Mouse (Mus musculus): ENCODE measurements around the gene Gm3625. TPM values are rescaled to one million over a fixed set of nuclear protein-coding genes. Genes with fewer than 3 reads are reported as not detected.
"Not testable (repeated sequence)": the region's sequence is repeated elsewhere in the genome, so short reads cannot be mapped to it uniquely, and the experiment has no call there.

The Gm3625 gene
- polyA plus RNA-seq, 1 experiment from 2014 or later = not detected

DNA sequence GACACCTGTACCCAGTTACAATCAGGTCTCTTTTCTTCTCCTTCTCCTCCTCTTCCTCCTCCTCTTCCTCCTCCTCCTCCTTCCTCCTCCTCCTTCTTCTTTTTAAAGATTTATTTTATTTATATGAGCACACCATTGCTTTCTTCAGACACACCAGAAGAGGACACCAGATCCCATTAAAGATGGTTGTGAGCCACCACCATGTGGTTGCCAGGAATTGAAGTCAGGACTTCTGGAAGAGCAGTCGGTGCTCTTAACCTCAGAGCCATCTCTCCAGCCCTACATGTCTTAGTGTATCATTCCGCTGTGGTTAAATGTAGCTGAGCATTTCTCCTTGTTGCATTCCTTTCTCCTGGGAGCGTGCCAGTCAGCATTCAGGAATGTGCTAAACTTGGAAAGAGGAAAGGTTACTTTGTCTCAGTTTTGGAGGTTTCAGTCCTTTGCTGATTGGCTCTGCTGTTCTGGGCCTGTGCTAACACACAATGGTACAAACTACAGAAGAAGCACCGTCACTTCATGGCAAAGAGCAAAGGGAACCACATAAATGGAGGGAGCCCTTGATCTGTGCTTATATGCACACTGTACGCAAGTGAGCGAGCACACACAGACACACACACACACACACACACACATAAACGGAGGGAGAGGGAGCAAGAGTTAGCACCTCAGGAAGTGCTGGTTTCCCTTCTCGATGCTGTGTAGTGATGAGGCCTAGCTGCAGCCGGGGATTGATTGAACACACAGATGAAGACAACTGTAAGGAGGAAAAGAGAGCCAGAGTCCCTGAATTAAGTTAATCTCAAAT lies 34.0 kb downstream of the Gm3625 start:
- peak; percentile 28; the same call in 1 of the 2 replicates for ATAC-seq
- H3K9me3 ChIP-seq (ENCODE audit: control insufficient read depth, low read length) = no peaks in the 10 kb centered on the region
- no peak overlapping the region for H3K4me2 ChIP-seq (ENCODE audit: low read depth, low read length)
- H3K27me3 ChIP-seq (replicated peaks; ENCODE audit: control insufficient read depth, insufficient read depth, low read length) = no peaks in the 10 kb centered on the region
- H3K36me3 ChIP-seq (ENCODE audit: control insufficient read depth, insufficient read depth, low read length) = no peaks in the 10 kb centered on the region
- no peak overlapping the region for H3K9ac ChIP-seq (ENCODE audit: low read depth, low read length)
- peak overlapping the region; percentile 31; the same call in 1 of the 2 replicates for H3K27ac ChIP-seq (ENCODE audit: low read length)
- H3K4me3 ChIP-seq (ENCODE audit: low read length) = no peak overlapping the region
- no peaks in the 10 kb centered on the region for H3K4me1 ChIP-seq (ENCODE audit: control insufficient read depth, insufficient read depth, low read length)
- WGBS = 61% methylated on average over 9 of the region's 9 CpGs

GRCm38 (mm10) chr12:4558013-4558412 lies 34.7 kb downstream of the Gm3625 start:
- no peak overlapping the region for H3K4me2 ChIP-seq (ENCODE audit: low read depth, low read length)
- no peaks in the 10 kb centered on the region for H3K36me3 ChIP-seq (ENCODE audit: control insufficient read depth, insufficient read depth, low read length)
- H3K27me3 ChIP-seq (replicated peaks; ENCODE audit: control insufficient read depth, insufficient read depth, low read length) = no peaks in the 10 kb centered on the region
- no peaks in the 10 kb centered on the region for H3K4me1 ChIP-seq (ENCODE audit: control insufficient read depth, insufficient read depth, low read length)
- no peak overlapping the region for H3K4me3 ChIP-seq (ENCODE audit: low read length)
- no peak overlapping the region for H3K9ac ChIP-seq (ENCODE audit: low read depth, low read length)
- ATAC-seq = no peak
- no peak overlapping the region for H3K27ac ChIP-seq (ENCODE audit: low read length)
- H3K9me3 ChIP-seq (ENCODE audit: control insufficient read depth, low read length) = no peaks in the 10 kb centered on the region
- WGBS = 93% methylated on average over 3 of the region's 3 CpGs

DNA sequence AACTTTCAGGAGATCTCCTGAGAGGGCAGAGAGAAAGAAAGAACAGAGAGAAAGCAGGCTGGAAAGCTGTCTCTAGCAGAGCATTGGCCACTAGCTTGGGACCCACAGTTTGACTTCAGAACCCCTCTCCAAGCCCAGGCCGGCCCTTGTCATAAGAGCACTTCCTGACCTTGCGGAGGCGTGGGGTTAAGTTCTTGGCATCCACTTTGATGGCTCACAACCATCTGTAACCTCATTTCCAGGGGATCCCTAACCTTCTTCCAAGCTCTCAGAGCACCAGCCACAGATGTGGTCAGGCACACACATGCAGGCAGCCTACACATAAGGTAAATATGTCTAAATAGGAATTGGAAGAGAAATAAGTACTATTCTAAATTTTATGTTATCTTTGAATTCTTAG lies 35.3 kb downstream of the Gm3625 start:
- Histone ChIP-seq H3K27me3 (replicated peaks; ENCODE audit: control insufficient read depth, insufficient read depth, low read length) (no peaks in the 10 kb centered on the region), H3K27ac (ENCODE audit: low read length) (no peak overlapping the region), H3K4me3 (ENCODE audit: low read length) (no peak overlapping the region), H3K4me2 (ENCODE audit: low read depth, low read length) (no peak overlapping the region), H3K4me1 (ENCODE audit: control insufficient read depth, insufficient read depth, low read length) (no peaks in the 10 kb centered on the region), H3K36me3 (ENCODE audit: control insufficient read depth, insufficient read depth, low read length) (no peaks in the 10 kb centered on the region), H3K9me3 (ENCODE audit: control insufficient read depth, low read length) (no peaks in the 10 kb centered on the region), H3K9ac (ENCODE audit: low read depth, low read length) (no peak overlapping the region)
- 70% methylated on average over 3 of the region's 3 CpGs for WGBS
- ATAC-seq = no peak

DNA sequence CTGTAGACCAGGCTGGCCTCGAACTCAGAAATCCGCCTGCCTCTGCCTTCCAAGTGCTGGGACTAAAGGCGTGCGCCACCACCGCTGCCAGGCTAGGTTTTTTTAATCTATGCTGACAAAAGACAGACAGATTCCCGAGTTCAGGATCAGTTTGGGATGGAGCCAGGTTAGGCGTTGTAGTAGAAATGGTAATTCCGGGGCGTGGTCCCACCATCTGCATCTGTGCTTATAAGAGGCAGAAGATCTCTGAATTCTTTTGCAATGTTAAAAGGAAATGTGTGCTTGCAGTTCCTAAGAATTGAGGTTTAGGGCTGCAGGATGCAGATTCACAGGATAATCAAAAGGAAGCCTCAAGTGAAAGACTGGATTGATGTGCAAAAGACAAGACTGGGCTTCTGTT lies 35.8 kb downstream of the Gm3625 start:
- Histone ChIP-seq H3K4me3 (ENCODE audit: low read length) (no peak overlapping the region), H3K36me3 (ENCODE audit: control insufficient read depth, insufficient read depth, low read length) (no peaks in the 10 kb centered on the region), H3K4me1 (ENCODE audit: control insufficient read depth, insufficient read depth, low read length) (no peaks in the 10 kb centered on the region), H3K9ac (ENCODE audit: low read depth, low read length) (no peak overlapping the region), H3K27ac (ENCODE audit: low read length) (no peak overlapping the region), H3K4me2 (ENCODE audit: low read depth, low read length) (no peak overlapping the region), H3K27me3 (replicated peaks; ENCODE audit: control insufficient read depth, insufficient read depth, low read length) (no peaks in the 10 kb centered on the region), H3K9me3 (ENCODE audit: control insufficient read depth, low read length) (no peaks in the 10 kb centered on the region)
- no peak for ATAC-seq
- 83% methylated on average over 9 of the region's 9 CpGs for WGBS

DNA sequence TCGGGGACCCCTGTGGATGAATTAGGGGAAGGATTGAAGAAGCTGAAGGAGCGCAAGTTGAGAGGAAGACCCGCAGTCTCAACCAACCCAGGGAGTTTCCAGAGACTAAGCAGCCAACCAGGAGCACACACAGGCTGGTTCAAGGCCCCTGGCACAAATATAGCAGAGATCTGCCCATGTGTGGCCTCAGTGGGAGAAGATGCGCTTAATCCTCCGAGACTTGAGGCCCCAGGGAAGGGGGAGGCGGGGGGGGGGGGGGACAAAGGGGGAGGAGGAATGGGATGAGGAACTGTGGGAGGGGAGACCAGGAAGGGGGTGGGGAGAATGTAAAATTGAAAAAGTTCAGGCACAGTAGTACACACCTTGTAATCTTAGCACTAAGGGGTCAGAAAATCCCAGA lies 37.3 kb downstream of the Gm3625 start:
- H3K4me2 ChIP-seq (ENCODE audit: low read depth, low read length) = no peak overlapping the region
- no peaks in the 10 kb centered on the region for H3K9me3 ChIP-seq (ENCODE audit: control insufficient read depth, low read length)
- WGBS = 85% methylated on average over 5 of the region's 6 CpGs
- no peak overlapping the region for H3K9ac ChIP-seq (ENCODE audit: low read depth, low read length)
- H3K36me3 ChIP-seq (ENCODE audit: control insufficient read depth, insufficient read depth, low read length) = no peaks in the 10 kb centered on the region
- no peak for ATAC-seq
- H3K4me3 ChIP-seq (ENCODE audit: low read length) = no peak overlapping the region
- H3K27ac ChIP-seq (ENCODE audit: low read length) = no peak overlapping the region
- no peaks in the 10 kb centered on the region for H3K27me3 ChIP-seq (replicated peaks; ENCODE audit: control insufficient read depth, insufficient read depth, low read length)
- H3K4me1 ChIP-seq (ENCODE audit: control insufficient read depth, insufficient read depth, low read length) = no peaks in the 10 kb centered on the region

GRCm38 (mm10) chr12:4553704-4554103 lies 39.0 kb downstream of the Gm3625 start:
- H3K27me3 ChIP-seq (replicated peaks; ENCODE audit: control insufficient read depth, insufficient read depth, low read length); H3K9me3 ChIP-seq (ENCODE audit: control insufficient read depth, low read length); ATAC-seq; H3K36me3 ChIP-seq (ENCODE audit: control insufficient read depth, insufficient read depth, low read length); H3K4me3 ChIP-seq (ENCODE audit: low read length); H3K4me1 ChIP-seq (ENCODE audit: control insufficient read depth, insufficient read depth, low read length); H3K9ac ChIP-seq (ENCODE audit: low read depth, low read length); H3K4me2 ChIP-seq (ENCODE audit: low read depth, low read length); H3K27ac ChIP-seq (ENCODE audit: low read length): not testable (repeated sequence)
- WGBS = 70% methylated on average over 3 of the region's 3 CpGs

DNA sequence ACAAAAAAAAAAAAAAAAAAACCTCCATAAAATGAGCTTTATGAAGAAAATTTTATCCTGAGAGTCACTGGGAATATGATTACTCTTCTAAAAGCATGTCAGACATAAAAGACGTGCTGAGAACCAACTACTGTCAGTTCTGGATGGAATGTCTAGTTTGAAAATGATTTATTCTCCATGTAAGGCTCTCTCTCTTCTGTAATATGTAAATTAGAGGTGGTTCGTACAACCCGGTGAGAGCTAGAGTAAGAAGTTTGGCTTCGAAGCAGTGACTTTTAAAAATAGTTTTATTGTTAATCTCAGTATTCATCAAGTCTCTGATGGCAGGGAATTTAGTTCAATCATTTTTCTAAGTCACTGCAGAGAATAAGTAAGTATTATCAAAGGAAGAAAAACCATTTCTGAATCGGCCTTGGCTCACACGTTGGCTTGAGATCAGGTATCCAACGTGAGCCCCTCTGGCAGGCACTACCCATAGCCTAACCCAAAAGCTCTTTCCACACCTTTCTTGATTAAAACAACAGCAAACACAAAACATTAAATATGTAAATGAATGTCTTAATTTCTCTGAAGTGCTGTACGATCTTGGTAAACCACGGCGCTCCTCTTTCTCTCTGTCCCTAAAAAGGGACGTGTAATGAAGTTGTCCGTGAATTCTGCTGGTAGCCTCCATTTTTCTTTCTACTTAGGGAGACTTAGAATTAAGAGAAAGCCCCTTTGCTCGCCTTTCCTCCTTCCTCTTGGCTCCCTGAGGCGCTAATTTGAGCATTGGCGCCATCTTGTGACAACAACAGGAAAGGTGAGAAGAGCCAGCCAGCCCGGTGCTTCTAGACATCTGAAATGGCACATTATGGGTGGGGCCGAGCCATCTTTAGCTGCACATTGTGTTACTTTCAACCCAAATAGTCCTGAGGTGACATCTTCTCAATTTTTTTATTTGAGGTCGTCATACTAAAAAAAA lies 44.4 kb downstream of the Gm3625 start:
- peak overlapping the region; percentile 14; the same call in 1 of the 2 replicates for H3K4me3 ChIP-seq (ENCODE audit: low read length)

GRCm38 (mm10) chr12:4547557-4547956 lies 45.2 kb downstream of the Gm3625 start:
- Histone ChIP-seq H3K9ac (ENCODE audit: low read depth, low read length) (no peak overlapping the region), H3K9me3 (ENCODE audit: control insufficient read depth, low read length) (no peaks in the 10 kb centered on the region), H3K4me2 (ENCODE audit: low read depth, low read length) (no peak overlapping the region), H3K4me1 (ENCODE audit: control insufficient read depth, insufficient read depth, low read length) (no peaks in the 10 kb centered on the region), H3K4me3 (ENCODE audit: low read length) (no peak overlapping the region), H3K36me3 (ENCODE audit: control insufficient read depth, insufficient read depth, low read length) (no peaks in the 10 kb centered on the region), H3K27me3 (replicated peaks; ENCODE audit: control insufficient read depth, insufficient read depth, low read length) (peaks cover 4% of the 10 kb centered on the region; the same call in 1 of the 2 replicates), H3K27ac (ENCODE audit: low read length) (no peak overlapping the region)
- ATAC-seq = no peak
- 68% methylated on average over 14 of the region's 14 CpGs for WGBS

More for the DNA sequence above, 44.4 kb downstream of the Gm3625 start:
- H3K9me3 ChIP-seq (ENCODE audit: control insufficient read depth, low read length) = no peaks in the 10 kb centered on the region
- peak overlapping the region; percentile 29; the same call in 1 of the 2 replicates for H3K4me2 ChIP-seq (ENCODE audit: low read depth, low read length)
- no peak overlapping the region for H3K27ac ChIP-seq (ENCODE audit: low read length)
- no peaks in the 10 kb centered on the region for H3K4me1 ChIP-seq (ENCODE audit: control insufficient read depth, insufficient read depth, low read length)
- peak; percentile 73 for ATAC-seq
- 23% methylated on average over 18 of the region's 18 CpGs for WGBS
- H3K36me3 ChIP-seq (ENCODE audit: control insufficient read depth, insufficient read depth, low read length) = no peaks in the 10 kb centered on the region
- H3K27me3 ChIP-seq (replicated peaks; ENCODE audit: control insufficient read depth, insufficient read depth, low read length) = peaks cover 4% of the 10 kb centered on the region; the same call in 1 of the 2 replicates
- H3K9ac ChIP-seq (ENCODE audit: low read depth, low read length) = peak overlapping the region; percentile 6; the same call in 1 of the 2 replicates

DNA sequence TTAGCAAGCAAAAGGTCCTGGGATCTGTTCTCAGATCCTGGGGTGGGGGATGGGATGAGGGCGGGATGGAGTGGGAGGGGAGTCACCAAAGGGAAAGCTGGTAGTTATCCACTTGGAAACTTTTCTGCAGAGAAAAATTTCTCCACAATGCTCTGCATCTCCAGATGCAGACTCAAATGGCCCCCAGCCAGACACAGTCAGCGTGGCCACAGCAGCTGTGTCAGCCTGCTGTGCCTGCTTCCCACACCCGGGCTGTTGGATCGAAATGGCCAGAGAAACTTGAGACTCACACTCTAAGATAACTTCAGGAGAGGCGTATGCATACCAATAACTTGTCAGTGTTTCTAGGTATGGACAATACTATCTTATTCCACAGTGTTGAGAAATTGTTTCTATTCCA lies 46.2 kb downstream of the Gm3625 start:
- Histone ChIP-seq H3K4me2 (ENCODE audit: low read depth, low read length) (no peak overlapping the region), H3K4me3 (ENCODE audit: low read length) (no peak overlapping the region), H3K27me3 (replicated peaks; ENCODE audit: control insufficient read depth, insufficient read depth, low read length) (peaks cover 4% of the 10 kb centered on the region; the same call in 1 of the 2 replicates), H3K27ac (ENCODE audit: low read length) (no peak overlapping the region), H3K36me3 (ENCODE audit: control insufficient read depth, insufficient read depth, low read length) (no peaks in the 10 kb centered on the region), H3K9ac (ENCODE audit: low read depth, low read length) (no peak overlapping the region), H3K4me1 (ENCODE audit: control insufficient read depth, insufficient read depth, low read length) (no peaks in the 10 kb centered on the region), H3K9me3 (ENCODE audit: control insufficient read depth, low read length) (no peaks in the 10 kb centered on the region)
- WGBS = 43% methylated on average over 5 of the region's 5 CpGs
- ATAC-seq = peak; percentile 58
